Mouse (Mus musculus): ENCODE measurements at regions not wholly inside any gene's neighbourhood (a gene's known extent, or its start where the extent isn't known, plus 50 kb on each side); places are given as distances from the start of the nearest gene placed in this dataset.

DNA sequence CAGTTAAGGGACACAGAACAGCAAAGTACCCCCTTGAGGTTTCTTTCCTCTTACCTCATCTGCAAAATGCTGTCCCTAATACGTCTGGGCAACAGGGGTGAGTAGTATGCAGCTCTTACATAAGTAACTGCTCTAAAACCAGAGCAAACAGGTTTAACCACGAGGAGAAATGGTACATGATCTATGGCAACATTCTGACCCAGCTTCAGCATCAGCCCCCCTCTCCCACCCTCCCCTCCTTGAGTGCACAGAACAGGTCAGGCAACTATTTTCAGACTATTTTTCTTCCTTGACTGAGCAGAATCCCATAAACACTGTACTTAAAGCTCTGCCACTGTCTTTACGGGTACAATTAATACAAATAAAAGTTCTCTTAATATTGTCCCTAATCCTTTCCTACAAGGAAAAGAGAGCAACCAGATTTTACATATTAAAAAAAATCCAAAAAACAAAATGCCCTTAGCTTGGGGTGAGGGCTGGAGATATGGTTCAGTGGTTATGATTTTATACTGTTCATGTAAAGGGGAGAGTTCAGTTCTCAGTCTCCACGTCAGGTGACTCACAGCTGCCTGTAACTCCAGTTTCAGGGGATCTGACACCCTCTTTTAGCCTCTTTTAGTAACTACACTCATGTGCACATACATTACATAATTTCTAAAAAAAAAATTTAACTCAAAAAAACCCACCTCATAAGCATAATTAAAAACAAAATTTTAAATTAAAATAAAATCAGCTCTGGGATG is 69.1 kb upstream of the Spdye4c start:
- in situ Hi-C loops (cut with MboI; ENCODE audit: low pct_unique_long_range_greater_than_20kb in 1 of 2, low sequenced_read_pairs in 2 of 2, unreplicated experiment in 1 of 2): no loop called here

DNA sequence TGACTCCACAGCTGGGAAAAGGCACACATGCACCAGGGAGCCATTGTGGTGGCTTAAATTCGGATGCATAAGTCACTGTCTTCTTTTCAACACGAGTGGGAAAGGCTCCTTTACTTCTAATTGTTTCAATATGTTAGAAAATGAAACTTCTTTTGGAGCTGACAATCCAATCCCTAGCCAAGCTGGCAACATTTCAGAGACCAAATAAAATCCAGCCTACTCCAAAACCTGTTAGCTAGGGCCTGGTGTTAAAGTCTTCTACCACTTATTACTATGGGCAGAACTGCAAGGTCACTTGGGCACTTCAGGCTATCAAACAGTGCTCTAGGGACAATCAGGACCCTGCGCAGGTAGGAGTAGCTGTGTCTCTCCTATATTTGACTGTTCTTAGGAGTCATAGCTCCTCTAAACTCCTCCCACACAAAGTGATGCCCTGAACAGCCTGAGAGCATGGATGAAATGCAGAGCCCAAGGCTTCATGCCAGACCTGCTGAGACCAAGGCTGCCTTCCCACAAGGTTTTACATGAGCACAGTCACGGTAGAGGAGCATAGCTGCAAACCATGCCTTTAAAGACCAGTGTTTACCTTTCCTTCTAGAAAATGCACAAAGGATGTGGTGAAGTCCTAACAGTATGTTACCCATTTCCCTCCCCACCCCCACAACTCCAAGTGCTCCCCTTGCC is 67.4 kb upstream of the Spdye4c start:
- in situ Hi-C loops (cut with MboI; ENCODE audit: low pct_unique_long_range_greater_than_20kb in 1 of 2, low sequenced_read_pairs in 2 of 2, unreplicated experiment in 1 of 2): no loop called here

DNA sequence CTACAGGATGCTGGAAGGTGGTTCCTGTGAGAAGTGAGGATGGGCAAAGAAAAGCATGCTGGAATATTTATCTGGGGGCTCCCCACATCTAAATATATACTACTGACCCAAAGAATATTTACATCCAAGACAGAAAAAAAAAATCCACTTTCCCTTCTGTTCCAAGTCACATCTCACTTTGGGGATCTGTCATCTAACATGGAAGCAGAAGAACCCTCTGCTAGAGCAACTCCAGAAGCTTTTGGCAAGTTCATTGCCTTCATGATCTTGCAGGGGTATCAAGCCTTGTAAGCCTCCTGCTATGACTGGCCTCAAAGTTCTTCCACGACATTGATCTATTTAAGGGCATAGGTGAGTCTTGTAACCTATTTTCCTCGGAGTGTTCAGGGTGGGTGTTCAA is 64.9 kb upstream of the Spdye4c start:
- in situ Hi-C loops (cut with MboI; ENCODE audit: low pct_unique_long_range_greater_than_20kb in 1 of 2, low sequenced_read_pairs in 2 of 2, unreplicated experiment in 1 of 2): no loop called here

DNA sequence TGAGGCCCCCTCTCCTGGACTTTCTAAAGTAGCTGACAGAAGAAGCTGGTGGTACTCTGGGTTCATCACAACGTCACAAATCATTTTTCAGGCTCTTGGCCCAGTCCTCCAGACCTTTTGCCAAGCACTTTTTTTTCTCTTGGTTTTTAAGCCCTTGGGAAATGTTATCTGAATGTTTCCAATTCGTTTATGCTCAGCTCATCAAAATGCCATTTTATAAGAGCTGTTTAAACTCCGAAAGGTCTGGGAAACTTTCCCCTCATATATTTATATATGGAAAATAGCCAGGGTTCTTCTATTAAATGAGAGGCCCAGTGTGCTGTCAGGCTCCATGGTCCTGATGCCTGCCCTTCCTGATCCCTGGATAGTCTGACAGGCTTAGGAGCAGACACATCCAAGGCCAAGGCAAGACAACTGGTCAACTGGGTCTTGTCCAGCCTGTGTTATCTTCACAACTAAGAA is 64.1 kb upstream of the Spdye4c start:
- in situ Hi-C loops (cut with MboI; ENCODE audit: low pct_unique_long_range_greater_than_20kb in 1 of 2, low sequenced_read_pairs in 2 of 2, unreplicated experiment in 1 of 2): no loop called here

DNA sequence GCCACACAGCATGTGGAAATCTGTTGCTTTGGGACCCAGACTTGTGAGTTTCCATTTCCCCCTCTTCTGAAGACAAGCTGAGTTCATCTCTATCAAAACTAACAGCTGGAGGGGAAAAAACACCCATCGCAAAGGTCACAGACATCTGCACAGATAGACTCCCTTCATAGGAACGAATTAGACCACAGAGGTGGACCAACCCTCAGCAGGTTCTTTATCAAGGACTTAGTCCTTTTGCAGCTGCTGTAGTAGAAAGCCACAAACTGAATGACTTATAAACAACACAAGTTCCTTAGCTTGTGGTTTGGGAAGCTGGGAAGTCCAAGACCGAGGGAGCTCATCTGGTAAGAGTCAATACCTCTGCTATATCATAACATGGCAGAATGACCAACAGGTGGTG is 54.7 kb upstream of the Spdye4c start:
- in situ Hi-C loops (cut with MboI; ENCODE audit: low pct_unique_long_range_greater_than_20kb in 1 of 2, low sequenced_read_pairs in 2 of 2, unreplicated experiment in 1 of 2): no loop called here

DNA sequence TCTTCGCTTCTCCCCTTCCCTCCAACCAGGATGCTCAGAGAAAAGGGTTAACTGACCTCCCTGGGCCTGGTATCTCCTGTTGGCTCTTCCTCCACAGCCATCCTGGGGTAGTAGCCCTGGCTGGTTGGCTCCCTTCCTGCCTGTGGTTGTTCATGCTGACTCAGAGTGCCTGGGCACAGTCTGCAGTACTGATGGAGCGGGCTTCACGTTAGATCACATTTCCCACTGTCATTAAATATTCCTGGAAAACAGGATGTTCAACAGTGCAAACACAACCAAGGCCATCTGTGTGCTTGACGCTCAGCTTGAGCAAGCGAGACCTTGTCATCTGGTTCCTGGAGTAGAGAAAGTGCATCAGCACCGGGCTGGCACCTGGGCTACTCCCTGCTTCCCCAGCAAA is 53.6 kb upstream of the Spdye4c start:
- in situ Hi-C loops (cut with MboI; ENCODE audit: low pct_unique_long_range_greater_than_20kb in 1 of 2, low sequenced_read_pairs in 2 of 2, unreplicated experiment in 1 of 2): no loop called here

DNA sequence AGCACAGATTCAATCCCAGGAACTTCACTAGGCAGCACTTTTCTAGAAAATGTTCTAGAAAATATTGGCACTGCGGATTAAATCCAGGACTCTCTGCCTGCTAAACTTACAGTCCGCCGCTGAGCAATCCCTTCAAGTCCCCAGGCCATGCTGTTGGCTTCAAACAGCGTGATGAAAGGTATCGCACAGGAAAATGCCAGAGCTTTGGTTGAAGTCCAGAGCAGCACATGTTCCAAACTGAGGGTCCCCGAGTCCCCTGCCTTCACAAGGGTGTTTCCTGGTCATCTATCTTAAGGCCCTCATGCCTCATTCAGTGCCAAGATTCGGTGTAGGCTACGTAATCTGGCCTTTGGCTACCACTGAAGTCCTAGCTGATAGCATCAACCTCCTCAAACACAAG is 52.3 kb upstream of the Spdye4c start:
- in situ Hi-C loops (cut with MboI; ENCODE audit: low pct_unique_long_range_greater_than_20kb in 1 of 2, low sequenced_read_pairs in 2 of 2, unreplicated experiment in 1 of 2): no loop called here
